Mouse (Mus musculus): ENCODE results near the gene Ttc22.

GRCm38 (mm10) chr4:106652546-106652945, 30.3 kb downstream of the Ttc22 start:
- TF ChIP-seq POLR2A (IDR thresholded peaks at IDR 0.05; ENCODE audit: insufficient read depth, low read depth, low read length) (no peak), EP300 (IDR thresholded peaks at IDR 0.05; ENCODE audit: insufficient read depth, low read depth, low read length) (no peak), CTCF (IDR thresholded peaks at IDR 0.05) (no peak)

Data from heart, adult 2 months (tissue).